Mouse (Mus musculus) kidney, postnatal 25 days (tissue): Measurements from ENCODE around the gene Galnt18.
A peak's percentile ranks its signal among the peaks of the same experiment; 100 is the strongest.

ENCODE experiments used
- DNase-seq, 2 experiments: peaks; one replicate each; pipeline ENCODE4 v3.0.0; 2021; ENCODE audit warnings: mixed read lengths in 2 of 2

Gene Galnt18

DNA sequence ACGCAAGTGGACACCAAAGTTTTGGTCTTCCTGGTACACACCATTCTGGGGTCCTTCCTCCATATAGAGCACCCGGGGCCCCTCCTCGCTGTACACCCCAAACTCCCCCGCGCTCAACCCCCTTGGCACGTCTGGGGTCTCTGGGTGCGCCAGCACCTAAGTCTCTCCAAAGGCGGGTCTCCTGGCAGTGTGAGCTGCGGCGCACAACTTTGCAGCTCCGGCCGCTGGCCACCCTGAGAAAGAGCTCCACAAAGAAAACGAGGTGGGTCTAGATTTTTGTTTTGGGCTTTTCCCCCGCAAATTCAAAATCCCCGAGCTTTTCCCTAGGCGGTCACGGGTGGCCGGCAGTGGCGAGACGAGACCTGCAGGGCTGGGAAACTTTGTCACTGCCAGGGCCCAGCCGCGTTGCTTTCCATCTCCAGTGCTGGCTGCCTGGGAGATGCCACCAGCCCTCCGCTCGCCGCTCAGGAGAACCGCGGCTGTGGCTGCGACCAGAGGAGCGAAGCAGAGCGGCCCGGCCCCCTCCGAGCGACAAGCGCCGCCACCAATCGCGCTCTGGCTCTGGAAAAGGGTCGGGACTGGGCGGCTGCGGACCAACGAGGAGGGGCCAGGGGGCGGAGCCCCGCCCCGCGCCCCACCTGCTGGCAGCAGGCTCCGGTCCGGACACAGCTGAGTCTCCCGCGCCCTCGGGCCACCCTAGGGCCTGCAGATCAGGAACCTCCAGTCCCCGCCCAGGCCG, at the start of gene Galnt18:
TSS of gene Galnt18 (minus strand) at position 474 of the 739 bp plus-strand sequence.
- peak; percentile 96 to 99 for DNase-seq

DNA sequence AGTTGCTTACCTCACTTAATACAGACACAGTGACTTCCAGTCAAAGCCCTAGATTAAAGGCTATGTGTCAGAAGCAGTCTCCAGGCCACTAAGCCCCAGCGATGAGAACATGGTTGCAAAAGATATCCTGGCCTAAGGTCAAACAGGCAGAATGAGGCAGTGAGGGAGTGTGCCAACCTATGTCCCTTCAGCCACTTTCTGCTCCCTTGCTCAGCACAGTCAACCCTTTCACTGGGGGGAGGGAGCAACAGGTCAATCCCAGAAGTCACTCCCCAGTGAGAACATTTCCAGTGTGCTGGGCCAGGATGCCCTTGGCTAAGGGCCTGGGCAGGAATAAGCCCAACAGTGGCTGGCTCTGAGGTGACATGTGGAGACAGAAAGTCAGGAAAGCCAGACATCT, 47.6 kb upstream of the Galnt18 start:
- no peak for DNase-seq

DNA sequence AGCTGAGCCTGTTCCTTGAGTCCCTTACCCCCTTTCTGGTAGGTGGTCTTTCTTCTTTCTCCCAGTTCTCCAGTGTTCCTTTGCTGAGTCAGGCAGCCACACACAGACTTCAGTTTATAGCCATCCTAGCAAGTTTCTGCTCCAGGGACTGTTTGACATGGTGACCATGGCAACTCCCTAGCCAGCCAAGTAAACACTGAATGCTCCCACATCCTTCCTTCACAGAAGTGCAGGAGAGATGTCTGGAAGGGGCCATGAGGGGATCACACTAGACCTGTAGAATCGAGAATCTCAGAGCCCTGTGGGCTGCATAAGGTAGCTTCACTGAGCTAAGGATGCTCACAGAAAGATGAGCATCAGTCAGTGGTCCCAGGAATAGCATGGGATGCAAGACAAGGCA, 33.3 kb upstream of the Galnt18 start:
- no peak for DNase-seq

DNA sequence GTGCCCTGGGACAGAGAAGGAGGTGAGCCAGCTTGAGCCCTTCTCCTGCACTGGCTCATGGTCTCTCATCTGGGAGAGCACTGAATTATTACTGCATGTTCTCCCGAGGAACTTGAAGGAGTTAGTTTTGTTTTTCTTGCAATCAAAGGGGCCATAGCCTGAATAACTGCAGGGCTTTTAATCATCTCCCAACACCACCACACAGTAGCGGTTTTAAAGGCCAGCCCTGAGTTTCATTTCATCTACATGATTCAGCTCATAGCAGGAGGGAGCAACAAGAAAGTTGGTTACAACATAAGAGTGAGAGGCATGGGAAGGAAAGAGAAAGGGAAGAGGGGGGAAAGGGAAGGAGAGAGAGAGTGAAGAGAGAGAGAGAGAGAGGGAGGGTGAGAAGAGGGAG, 31.3 kb upstream of the Galnt18 start:
- no peak for DNase-seq

DNA sequence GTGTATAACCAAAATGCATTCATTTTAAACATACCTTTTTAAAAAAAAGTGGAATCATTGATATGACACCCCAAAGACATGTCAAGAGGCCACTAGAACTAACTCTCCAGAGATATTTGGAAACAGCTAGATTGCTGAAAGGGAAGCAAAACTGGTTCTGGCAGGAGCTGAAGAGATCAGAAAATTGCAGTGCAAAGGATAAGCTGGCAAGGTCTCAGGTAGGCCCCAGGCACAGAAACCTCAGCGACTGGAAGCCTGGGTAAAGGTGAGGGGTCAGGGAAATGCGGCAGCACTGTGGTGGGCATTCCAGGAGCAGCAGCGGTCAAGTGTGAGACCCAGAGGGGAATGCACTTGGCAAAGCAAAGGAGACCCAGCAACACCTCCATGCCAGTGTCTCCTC, 30.0 kb upstream of the Galnt18 start:
- no peak for DNase-seq

DNA sequence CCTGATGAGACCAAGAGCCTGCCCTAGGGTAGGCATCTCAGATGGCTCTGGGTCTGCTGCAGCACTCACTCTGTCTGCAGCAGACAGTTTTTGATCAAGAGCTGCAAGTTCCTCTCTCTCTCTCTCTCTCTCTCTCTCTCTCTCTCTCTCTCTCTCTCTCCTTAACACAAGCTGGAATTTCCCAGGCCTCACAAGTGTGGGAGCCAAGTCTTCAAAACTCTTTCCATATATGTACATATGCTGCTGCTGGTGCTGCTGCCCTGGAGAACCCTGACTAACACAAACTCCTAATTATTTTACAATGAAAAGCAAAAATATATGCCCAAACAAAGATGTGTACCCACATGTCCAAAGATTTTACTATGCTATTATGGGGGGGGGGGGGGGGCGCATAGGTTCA, 26.3 kb upstream of the Galnt18 start:
- no peak for DNase-seq

DNA sequence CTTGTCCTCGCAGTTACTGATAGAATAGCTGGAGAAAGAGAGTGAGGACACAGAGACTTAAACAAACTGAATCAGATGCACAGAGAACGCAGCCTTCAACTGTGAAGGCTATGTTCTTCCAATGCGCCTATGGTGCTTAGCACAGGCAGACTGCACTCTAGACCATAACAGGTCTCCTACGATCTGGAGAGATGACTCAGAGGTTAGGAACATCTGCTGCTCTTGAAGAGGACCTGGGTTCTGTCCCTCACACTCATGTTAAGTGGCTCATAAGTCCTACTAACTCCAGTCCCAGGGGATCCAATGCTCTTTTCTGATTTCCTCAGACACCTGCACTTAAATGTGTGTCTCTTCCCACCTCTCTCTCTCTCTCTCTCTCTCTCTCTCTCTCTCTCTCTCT, 24.9 kb upstream of the Galnt18 start:
- DNase-seq: no peak

DNA sequence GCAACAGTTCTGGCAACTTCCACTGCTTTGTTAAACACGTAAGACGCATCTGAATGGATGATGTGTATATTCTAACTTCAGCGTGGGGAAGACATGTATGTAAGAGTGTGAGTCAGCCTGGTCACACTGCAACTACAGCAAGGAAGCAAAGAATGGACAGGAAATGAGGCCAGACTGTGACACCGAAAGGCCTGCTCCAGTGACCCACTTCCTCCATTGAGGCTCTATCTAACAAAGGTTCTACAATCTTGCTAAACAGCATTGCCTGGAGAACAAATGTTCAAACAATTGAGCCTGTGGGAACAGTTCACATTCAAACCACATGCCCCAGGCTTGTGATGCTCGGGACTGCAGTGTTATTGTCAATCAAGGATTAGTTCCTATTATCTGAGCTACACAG, 21.0 kb upstream of the Galnt18 start:
- DNase-seq: no peak

DNA sequence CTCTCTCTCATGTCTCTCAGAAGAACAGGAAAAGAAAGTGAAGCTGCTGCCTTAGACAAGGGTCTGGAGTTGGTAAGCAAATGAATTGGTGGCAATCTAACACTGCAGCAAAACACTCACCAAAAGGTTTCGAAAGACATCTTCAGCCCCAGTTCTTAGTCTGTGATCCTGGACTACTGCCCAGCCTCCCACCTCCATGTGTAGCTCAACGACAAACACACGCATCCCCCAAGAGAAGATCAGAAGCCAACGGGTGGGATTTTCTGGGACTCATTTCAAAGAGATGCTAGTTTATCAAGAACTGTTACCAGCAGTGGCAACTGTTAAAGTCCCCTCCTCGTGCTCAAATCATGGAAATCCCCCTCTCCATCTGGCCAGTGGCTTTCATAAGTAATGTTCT, 20.3 kb upstream of the Galnt18 start:
- DNase-seq: no peak

DNA sequence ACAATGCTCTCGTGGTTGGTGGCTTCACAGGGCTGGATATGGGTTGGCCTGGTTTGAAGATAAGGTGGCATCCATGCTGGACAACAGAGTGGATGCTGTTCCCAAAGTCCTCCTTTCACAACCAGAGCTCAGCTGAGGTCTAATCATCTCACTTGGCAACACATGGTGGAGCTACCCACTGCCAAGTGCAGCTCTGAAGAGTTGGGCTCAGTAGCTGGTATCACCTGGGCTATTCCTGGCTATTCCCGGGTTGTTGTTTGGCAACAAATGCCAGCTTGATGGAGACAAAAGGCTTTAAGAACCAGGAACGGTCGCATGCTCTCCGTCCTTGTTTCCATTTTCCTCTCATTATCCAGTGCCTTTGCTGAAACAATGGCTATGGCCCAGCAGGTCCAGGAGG, 19.2 kb upstream of the Galnt18 start:
- no peak for DNase-seq

DNA sequence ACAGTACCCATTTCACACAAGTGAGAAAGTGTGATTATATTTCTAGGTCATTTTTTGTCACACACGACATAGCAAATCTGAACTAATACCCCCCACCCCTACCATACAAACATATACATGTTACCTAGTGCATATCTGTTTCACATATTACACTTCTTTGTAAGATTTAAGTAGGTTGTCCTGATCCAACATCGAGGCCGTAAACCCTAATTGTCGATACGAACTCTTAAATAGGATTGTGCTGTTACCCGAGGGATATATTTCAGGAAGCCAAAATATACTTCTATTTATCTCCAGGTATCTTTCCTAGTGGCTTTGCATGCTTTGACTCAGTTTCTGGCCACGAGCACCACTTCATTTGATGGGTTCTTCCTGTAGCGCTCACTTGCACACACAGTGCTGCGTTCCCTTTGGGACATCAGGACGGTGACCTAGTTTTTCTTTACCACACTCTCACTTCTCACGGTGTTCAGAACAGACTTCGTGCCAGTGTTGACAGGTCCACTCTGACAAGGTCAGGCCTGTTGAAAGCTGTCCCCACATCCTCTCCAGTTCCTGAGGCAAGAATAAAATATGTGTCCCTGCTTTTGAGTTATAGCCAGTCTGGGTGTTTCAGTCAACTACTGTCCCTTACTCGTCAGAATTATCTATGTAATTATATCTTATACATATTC, 17.7 kb upstream of the Galnt18 start:
- no peak for DNase-seq

DNA sequence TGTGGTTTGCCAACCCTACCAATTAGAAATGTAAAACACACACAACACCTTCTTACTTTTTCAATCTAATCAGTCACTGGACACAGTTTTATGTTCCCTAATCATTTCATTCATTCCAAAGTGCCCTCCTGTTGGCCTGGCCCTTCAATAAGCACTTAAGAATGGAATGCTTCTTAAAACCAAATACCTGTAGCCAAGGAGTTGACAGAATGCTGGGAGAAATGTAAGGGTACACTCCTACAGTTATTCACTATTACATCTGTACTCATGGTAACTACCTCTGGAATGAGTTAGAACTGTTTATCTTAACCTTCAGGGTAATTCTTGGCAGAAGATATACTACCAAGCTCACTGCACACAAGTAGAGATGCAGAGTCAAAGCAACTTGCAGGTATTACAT, 15.3 kb upstream of the Galnt18 start:
- DNase-seq: no peak

DNA sequence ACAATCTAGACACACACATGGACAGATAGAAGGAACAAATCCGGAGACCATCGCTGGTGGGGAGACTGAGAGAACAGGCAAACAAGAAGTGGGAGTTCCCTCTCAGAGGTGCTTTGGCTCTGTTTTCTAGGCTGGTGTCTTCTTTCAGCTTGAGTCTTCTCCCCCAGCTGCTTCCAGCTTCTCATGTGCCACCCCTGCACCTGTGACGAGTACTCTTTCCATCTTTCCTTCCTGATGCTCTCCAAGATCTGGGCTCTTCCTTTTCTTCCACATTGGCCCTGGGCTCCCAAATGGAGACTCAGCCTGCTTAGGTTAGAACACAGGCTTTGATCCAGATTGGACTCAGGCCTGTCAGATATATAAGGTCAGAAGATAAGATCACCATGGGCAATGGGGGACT, 12.4 kb upstream of the Galnt18 start:
- DNase-seq: no peak

DNA sequence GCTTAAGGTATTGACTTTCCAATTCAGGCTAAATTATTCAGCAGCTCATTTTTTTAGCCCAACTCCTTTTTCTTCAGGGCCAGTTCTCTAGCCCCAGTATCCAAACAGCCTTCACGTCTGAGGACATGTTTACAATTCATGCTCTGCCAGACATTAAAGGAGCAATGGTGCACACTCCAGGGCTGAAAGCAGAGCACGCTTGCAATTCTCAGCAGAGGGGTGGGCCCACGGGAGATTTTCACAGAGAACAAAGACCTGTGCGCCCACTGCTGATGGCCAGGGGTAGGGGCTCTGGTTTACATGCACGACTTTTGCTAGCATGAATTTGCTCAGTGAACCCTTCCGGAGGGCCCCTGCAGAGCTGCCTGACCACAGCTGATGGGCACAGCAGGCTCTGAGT, 11.6 kb upstream of the Galnt18 start:
- no peak for DNase-seq

DNA sequence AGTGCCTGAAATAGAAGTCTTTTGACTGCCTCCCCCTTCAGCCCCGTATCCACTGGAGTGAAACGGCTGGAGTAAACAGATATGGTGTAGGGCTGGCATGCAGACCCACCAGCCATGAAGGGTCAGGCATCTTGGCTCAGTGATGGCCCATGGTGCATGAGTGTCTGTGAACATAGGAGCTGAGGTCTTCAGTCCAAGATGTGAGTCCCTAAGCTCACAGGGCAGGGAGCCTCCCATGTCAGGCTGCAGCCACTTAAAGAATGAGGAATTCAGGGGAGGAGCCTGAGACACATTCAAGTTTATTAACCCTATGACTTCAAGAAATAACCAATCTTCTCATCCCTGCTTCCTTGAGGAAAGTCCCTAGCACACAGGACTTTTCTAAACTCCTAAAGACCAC, 8.1 kb upstream of the Galnt18 start:
- no peak for DNase-seq

DNA sequence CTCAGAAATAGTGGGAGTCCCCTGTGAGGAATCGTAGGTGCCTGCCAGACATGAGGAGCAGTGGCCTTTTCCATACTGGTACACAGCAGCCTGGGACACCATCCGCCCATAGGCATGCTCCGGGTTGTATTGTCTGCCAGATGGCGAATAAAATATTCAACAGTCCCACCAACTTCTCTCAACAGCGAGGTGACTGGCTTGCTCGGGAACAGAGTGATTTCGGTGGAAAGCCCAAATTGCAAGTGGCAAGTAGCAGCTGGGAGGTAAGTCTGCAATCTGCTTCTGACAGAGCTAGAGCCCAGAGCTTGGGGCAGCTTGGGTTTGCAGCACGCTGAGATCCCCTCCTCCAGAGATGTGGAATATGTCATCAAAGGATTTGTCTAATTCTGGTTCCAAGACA, 5.7 kb upstream of the Galnt18 start:
- DNase-seq: no peak

DNA sequence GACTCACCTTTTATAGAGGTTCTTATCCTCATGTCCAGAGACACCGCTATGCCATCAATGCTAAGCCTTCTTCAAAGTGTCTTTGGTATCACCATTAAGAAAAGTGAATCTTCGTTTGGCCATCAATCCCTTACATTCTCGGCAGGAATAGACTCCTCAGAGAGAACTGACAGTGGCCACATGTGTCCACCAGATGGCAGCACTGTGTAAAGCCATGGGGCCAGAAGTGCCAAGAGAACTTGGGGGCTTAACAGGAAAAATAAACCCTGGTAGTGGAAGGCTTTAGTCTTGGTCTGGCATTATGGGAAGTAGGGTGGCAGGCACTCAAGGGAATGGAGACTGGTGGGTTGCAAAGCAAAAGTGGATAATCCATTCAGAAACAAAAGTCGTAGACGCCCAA, 2.3 kb upstream of the Galnt18 start:
- DNase-seq: peak; percentile 71 to 83

DNA sequence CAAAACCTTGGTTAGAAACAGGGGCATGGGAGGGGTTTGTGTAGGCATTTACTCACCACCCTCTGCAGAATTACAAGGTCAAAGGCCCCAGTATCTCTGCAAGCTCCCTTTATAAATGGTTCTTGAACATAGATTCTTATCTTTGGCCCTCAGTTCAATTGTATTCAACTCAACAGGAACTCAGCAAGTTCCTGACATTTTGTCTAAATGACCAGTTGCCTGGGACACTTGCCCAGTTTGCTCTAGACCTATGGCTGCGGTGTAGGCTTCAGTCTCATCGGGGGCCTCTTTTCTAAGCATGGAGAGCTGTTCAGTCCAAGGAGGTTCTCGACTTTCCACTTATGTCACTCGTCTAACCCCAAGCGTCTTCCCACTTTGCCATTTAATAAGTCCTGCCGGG, 1.5 kb upstream of the Galnt18 start:
- DNase-seq: peak; percentile 68 to 72

DNA sequence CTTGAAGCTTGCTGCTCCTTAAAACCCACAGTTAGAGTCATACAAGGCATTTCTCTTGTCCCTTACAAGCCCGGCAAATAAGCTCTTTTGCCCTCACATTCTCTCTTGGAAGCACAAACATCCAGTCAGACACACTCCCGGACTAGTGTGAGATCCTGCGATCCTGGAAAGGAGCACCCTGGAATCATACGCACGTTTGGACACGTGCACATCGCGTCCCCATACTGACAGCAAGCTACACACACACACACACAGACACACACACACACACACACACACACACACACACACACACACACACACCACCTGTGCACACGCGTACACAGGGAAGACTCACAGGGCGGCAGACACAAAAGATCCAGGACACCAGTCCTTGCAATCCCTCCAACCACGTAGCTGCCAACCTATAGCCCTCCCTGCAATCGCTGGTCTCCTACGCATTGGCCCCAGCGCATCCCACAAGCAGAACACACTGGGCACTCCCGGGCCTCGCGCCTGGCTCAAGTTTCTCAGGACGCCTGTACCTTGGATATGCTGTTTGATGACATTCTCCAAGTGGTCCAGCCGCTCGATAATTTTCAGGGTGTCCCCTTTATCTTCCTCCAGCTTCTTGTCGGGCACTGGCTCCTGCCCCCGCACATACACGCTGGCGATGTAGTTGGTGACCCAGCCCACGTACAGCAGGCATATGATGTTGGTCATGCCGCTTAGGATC, 831 bp downstream of the Galnt18 start:
- DNase-seq: peak; percentile 42 to 64

DNA sequence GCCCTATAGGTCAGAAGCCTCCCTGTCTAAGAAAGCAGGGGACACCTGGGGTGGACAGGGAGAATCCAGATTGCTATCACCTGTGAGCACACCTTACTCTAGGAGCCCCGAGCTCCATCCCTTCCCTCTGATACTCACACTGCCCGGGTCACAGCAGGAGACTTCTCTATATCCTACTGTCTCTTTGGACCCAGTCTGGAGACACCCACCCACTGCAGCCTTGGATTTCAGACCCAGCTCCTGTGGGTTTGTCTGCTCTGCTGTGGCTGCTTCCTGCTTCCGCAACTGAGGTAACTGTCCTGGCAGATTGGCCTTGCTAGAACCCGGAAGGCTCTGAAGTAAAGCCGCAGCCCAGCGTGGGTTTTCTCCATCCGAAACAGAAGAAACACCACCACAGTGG, 1.6 kb downstream of the Galnt18 start:
- peak; percentile 13 to 54 for DNase-seq

DNA sequence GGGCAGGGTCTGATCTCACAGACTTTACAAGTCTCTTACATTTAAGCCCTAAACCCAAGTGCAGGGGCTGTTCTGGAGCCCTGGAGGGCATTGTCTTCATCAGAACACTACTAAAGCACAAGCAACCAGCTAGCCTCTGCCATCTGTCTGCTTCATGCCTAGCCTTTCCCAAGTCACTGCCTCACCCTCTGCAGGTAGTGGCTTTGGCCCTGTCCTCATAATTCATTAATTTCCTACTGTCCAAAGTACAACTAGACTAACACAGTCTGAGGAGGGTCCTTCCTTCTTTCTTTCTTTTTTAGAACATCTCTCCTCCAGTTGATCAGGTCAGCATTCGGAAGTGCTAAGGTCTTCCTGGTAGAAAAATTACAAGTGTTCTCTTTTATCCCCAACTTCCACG, 2.6 kb downstream of the Galnt18 start:
- DNase-seq: peak; percentile 41 to 61

DNA sequence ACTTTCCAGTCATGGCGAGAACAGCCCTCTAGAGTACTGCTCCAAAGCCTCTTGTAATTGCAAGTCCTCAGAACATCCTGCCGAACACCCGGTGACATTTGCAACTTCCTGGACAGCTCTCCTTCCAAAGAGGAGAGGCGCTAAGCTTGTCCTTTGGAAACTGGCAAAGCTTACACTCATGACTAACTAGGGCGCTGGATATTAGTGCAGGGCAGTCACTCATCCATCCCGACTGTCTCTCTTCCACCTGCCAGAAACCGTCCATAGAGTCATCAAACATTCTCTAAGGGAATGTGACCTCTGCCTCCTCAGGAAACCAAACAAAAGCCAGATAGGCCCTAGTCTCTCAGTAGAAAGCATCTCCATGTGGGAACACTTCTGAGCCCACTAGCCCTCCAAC, 3.6 kb downstream of the Galnt18 start:
- DNase-seq: peak; percentile 56 to 82

DNA sequence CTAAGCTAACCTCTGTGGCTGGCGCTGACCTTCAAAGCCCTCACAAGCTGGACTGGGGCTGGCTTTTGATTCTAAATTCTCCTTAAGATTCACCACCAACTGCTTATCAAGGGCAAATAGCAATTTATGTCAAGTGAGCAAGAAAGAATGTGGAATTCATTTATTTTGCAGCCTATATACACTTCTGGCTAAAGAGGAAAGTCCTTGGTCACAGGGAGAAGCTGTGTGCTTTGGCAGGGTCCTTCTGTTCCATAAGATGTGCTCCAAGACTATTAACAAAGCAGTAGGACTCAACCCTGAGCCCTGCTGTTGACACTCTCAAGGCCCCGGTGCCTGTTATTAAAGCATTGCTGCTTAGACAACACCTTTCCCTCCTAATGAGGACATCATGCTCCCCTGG, 7.4 kb downstream of the Galnt18 start:
- DNase-seq: no peak

DNA sequence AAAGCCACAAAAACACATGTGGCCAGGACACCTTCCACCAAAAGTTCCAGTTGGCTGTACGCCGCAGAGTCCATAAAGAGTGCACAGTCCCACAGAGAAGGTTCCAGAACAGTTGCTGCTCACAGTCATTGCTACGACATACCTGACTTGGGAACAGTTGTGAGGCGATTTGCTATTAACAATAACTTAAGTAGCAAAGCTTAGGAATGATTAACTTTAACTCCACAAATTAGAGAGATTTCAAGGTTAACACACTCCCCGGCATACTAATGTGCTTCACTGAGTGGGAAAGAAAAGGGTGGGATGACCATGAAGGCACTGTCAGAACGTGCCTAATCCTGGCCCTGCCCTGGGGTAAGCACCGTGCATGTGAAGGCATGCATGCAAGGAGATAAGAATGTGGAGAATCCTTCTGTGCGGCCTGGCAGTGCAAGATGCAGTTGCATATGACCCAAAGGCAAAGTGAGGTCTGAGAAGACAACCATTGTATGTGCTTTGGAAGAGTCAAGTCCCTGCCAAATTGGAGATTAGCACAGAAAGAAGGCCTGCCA, 8.5 kb downstream of the Galnt18 start:
- DNase-seq: peak; percentile 80 to 85
